Mouse (Mus musculus): ENCODE results near the gene Me1.

GRCm38 (mm10) chr9:86579657-86580056, 116.1 kb downstream of the Me1 start:
- TF ChIP-seq POLR2A (IDR thresholded peaks at IDR 0.05; ENCODE audit: borderline replicate concordance, extremely low read depth, insufficient read depth, insufficient read length, poor library complexity, severe bottlenecking) (no peak), CTCF (IDR thresholded peaks at IDR 0.05; ENCODE audit: borderline replicate concordance, extremely low read depth, insufficient read depth, insufficient read length) (no peak)

Measured in brain, embryonic 14.5 days (tissue).